Mouse (Mus musculus) retina, embryonic 14.5 days (tissue): ENCODE data around the gene Slc9a5.

Experiments used
- DNase-seq: peaks from one replicate; pipeline ENCODE4 v3.0.0-alpha.2; 2015; ENCODE audit warnings: low spot score

Gene Slc9a5

GRCm38 (mm10) chr8:105326141-105326672, 22.4 kb upstream of the Slc9a5 start, which contains the start of the genes Lrrc29 and Tmem208:
Lrrc29 (minus strand) TSS chr8:105326278.
Tmem208 (plus strand) TSS chr8:105326354.
- peak; percentile 97 for DNase-seq

DNA sequence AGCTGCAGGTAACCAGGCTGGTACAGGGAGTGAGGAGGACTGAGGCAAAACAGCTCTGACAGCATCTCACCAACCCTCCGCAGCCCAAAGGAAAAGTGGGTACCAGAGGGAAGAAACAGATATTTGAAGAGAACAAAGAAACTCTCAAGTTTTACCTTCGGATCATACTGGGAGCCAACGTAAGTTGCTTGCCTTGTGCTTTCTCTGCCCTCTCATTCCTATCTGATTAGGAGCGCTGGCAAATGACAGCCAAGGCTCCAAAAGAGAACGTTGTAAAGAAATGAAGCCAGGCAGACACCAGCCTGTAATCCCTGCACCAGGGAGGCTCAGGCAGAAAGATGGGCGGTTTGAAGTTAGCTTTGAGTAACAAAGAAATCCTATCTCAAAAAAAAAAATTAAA, 21.7 kb upstream of the Slc9a5 start:
- no peak for DNase-seq

DNA sequence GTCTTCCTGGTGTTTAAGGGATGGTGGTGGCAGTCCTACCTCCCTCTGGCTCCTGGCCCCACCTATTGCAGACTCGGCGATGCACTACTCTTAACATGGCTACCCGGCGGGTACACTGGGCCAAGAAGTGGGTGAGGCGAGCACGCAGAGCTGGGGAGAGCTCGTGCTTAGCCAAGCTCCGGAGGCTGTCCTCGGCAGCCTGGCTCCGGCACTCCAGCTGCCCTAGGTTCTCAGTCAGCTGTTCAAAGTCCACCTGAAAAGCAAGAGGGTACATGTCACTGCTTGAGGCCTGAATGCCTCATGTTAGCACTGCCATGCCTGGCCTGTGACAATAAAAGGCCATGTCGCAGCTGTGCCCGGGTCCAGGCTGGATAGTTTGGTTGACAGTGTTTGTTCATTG, 18.3 kb upstream of the Slc9a5 start:
- DNase-seq, result no peak

DNA sequence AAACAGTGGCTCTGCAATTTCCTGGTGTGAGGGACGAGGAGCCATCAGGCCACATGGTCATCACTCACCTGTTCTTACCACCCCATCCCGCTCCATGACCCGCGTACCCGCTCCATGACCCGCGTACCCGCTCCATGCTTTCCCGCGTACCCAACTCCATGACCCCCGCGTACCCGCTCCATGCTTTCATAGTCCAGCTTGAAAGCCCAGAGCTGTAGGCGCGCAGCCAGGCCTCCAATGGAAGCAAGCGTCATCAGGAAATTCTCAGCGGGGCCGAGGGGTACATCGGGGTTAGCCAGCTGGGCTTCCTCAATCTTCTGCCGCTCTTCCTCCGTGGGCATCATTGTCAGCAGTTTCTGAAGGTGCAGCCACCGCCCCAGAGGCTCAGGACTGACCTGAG, 17.2 kb upstream of the Slc9a5 start:
- DNase-seq, result no peak

DNA sequence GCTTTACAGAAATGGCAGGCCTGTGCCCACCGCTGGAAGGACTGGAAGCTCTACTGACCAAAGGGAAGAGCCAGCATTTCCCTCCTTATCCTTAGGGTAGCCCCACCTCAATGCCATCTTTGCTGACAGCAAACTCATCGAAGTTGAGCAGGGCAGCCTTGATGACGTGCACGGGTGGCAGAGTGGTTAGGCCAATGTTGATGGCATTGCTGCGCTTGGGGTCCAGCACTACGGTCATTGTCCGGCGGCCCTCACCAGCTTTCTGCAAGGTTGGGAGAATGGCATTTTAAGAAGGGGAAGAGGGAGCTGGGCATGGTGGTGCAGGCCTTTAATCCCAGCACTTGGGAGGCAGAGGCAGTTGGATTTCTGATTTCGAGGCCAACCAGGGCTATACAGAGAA, 16.7 kb upstream of the Slc9a5 start:
- DNase-seq, result no peak

DNA sequence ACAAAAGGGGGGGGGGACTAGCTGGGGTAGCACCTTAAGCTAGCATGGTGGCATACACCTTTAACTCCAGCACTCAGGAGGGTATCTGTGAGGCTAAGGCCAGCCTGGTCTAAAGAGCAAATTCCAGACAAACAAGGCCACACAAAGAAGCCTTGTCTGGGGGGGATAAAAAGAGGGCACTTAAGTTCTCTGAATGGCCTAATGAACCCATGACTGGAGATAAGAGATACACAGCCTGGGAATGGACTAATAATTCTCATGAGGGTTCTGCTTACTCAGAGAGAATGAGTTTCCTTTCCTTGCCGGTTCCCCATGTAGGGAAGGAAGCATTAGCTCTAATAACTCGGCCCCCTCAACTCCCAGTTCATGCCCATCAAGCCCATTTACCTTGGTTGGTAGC, 16.1 kb upstream of the Slc9a5 start:
- no peak for DNase-seq

GRCm38 (mm10) chr8:105336373-105337130, 12.1 kb upstream of the Slc9a5 start:
- DNase-seq, result no peak

DNA sequence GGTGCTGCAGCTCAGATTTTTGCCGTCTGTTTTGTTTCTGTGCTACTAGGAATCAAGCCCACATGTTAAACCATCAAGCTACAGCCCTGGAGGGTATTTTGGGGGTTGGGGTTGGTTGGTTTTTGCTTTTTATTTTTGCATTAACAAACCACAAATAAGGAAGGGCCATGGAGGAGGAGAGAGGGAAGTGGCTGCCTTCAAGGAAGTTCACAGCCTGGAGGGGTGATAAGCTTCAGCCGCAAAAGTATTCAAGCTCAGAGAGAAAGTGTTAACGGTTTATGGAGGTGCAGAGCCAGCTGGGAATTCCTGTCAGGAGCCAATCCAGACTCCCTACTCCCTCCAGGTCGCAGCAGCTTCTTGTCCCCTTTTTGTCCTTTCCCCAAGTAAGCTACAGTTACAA, 9.7 kb upstream of the Slc9a5 start:
- no peak for DNase-seq

- no peak for DNase-seq
Measured at GRCm38 (mm10) chr8:105339886-105340635, 8.6 kb upstream of the Slc9a5 start.

GRCm38 (mm10) chr8:105341399-105341798, 7.2 kb upstream of the Slc9a5 start:
- no peak for DNase-seq

- DNase-seq, result no peak
Measured at GRCm38 (mm10) chr8:105342768-105343167, 5.9 kb upstream of the Slc9a5 start.

DNA sequence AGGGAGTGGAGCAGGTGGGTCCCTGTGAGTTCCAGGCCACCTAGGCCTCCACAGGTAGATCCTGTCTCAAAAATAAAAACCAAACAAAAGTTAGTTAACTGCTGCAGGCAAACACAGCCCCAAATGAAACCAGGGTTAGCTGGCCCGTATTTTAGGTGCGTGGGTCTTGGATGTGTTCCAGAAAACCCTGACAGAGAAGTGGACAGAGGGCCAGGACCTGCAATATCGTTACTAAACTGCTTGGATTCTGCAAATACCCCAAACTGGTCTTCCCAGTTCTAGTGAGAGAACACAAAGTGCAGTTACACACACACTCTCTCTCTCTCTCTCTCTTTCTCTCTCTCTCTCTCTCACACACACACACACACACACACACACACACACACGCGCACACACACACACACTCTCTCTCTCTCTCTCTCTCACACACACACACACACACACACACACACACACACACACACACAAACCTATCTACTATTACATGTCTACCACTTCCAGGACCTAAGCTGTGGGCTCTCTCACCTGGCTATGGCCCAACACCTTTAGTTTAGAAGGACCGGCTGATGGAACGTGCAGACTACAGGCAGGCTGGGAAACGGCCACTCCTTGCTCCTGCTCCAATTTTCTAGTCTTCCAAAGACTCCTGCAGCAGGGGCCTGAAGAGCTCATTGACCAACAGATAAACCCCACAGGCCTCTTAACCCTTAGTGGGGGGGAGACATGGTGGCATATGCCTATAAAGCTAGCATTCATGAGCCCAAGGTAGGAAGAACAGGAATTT, 4.7 kb upstream of the Slc9a5 start:
- DNase-seq, result no peak

- no peak for DNase-seq
Measured at GRCm38 (mm10) chr8:105345061-105345975, 3.3 kb upstream of the Slc9a5 start.

GRCm38 (mm10) chr8:105346611-105347427, 1.8 kb upstream of the Slc9a5 start:
- peak; percentile 40 for DNase-seq

DNA sequence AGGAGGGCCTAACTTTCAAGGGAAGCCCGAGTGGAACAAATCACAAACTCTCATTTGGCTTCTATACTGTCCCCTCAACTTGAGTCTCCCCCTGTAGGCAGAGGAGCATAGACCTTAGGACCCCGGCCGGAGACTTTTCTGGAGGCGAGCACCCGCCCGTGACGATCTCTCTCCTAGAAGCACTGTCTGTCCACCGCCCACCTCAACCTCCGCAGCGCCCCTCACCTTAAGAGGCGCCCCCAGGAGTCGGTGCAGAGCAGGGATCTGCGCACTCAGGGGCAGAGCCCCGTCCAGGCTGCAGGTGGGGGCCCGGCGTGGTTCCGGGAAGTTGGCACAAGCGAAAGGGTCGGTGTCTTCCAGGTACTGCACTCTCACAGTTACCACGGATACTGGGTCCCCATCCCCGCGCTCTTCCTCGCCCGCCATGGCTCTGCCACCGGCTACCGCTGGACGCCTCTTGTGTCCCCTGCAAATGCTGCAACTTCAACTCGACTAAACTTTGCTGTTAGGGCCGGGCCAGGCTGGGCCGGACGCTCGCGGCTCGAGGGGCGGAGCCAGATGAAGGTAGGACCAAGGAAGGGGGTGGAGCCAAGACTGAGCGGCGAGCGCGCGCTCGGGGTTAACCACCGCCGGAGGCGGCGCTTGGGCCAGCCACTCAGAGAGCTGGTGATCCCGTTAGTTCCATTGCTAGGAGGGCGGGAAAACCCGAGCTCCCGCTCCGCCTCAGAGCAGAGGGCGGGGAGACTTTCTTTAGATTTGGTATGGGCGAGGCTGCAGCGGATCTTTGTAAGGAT, 1.0 kb upstream of the Slc9a5 start, which contains the start of gene Fhod1:
Gene Fhod1 (minus strand): TSS at position 526 of the 794 bp plus-strand sequence.
- peak; percentile 96 for DNase-seq

- DNase-seq, result peak; percentile 56
Measured at GRCm38 (mm10) chr8:105349096-105349771, 591 bp downstream of the Slc9a5 start.

- no peak for DNase-seq
Measured at GRCm38 (mm10) chr8:105350186-105350585, 1.5 kb downstream of the Slc9a5 start.

- DNase-seq, result no peak
Measured at GRCm38 (mm10) chr8:105353583-105354135, 5.0 kb downstream of the Slc9a5 start.
